Mouse (Mus musculus) WW6 (cell line): ENCODE measurements around the gene Adssl1.
A peak's percentile ranks its signal among the peaks of the same experiment; 100 is the strongest.

Experiments
- DNase-seq: peaks from one replicate; pipeline ENCODE4 v3.0.0-alpha.2; 2013; ENCODE audit warnings: low read depth, low spot score

Adssl1 gene

DNA sequence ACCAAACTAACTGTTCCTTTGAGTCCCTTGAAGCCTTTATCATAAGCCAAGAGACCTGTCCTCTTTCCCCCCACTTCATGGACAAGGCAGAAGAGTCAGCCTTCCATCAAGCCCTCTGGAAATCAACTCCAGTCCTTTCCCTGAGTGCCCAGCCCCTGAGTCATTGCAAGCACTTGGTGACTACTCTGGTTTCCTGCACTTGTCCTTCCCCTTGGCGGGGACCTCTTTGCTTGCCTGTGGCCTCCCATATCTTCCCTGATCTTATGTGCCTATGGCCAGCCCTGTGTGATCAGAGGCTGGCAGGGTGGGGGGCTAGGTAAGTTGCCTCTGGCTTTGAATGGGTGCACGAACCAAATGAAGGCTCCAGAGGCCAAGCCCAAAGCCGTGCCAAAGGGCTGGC, 2.1 kb downstream of the Adssl1 start:
- DNase-seq = no peak

DNA sequence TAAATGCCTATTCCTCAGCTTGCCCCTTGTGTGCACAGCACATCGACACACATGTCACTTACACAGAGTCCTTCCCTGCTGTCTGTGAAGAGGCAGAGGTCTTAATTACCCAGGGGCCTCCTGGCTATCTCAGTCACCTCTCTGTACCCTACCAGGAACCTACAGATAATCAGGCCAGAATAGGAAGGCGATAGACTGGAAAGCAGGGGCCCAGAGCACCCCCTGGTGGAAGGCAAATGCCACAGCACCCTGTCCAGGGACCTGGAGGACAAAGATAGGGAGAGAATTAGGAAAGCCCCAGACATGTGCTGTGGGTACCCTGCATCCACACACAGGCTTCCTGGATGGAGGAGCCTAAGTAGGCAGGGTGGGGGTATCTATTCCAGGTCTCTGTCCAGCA, 3.9 kb downstream of the Adssl1 start:
- DNase-seq = no peak

DNA sequence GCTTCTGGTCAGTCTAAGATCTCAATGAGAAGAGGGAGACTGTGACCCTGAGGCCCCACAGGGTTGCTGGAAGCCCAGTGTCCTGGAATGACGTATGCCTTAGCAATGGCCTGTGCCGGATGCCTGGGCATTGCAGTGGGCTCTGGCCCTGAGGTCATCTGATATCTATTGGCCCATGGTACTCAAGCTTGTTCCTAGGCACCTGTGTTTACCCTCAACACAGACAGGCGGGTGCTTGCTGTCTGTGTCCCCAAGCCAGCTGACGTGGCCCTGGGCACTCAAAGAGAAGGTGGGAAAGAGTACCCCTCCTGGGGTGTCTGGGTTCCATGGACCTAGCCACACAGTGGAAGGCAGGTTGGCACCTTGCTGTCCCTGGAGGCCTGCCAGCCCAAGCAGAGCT, 5.9 kb downstream of the Adssl1 start:
- no peak for DNase-seq

- no peak for DNase-seq
Observed at GRCm38 (mm10) chr12:112626455-112626854, 6.6 kb downstream of the Adssl1 start.

- no peak for DNase-seq
Observed at GRCm38 (mm10) chr12:112627097-112627881, 7.4 kb downstream of the Adssl1 start.

- DNase-seq = no peak
Observed at GRCm38 (mm10) chr12:112628197-112628596, 8.4 kb downstream of the Adssl1 start.

GRCm38 (mm10) chr12:112628928-112629721, 9.3 kb downstream of the Adssl1 start:
- peak; percentile 54 for DNase-seq

- DNase-seq = no peak
Observed at GRCm38 (mm10) chr12:112630029-112630428, 10.2 kb downstream of the Adssl1 start.

- no peak for DNase-seq
Observed at GRCm38 (mm10) chr12:112630796-112631195, 11.0 kb downstream of the Adssl1 start.

DNA sequence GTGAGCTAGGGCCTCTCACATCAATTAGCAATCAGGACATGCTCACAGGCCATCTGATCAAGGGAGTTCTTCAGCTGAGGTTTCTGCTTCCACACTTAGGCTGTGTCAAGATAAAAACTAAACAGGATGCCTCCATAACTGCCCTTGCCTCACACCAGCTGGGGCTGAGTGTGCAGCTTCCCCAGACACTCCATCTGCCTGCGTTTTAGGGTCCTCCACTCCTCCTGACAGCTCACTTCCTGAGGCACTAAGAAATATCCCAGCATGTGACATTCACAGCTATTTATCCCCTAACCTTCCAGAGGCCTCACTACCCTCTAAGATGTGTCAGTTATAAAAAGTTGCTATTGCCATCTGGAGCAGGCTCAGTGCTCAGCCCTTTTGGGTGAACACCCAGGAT, 11.6 kb downstream of the Adssl1 start:
- no peak for DNase-seq

DNA sequence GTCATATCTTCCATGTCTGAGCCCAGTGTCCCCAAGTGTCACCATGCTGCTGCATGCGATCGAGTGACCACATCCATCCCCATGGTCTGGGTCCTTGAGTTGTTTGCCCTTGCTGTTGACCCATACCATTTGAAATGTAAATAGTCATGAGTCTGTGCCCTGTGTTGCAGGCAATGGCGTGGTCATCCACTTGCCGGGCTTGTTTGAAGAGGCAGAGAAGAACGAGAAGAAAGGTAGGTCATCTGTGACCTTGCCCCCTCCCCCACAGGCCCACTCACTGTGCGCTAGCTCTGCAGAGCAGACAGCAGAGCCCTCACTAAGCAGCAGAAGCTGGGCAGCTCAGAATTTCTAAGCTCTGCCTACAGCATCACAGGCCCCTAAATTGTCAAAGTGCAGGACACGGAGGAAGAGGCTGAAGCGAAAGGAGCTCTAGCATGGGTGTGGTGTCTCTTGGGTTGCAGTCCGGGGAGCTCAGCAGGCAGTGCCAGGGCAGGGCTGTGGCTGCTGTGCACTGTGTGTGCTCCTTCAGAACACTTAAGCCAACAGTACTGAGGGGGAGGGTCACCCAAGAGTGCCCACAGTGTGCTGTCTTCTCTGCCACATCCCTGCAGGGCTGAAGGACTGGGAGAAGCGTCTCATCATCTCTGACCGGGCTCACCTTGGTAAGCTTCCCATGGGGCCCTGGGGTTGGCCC, 12.4 kb downstream of the Adssl1 start:
- no peak for DNase-seq

- DNase-seq = no peak
Observed at GRCm38 (mm10) chr12:112632907-112633306, 13.1 kb downstream of the Adssl1 start.

GRCm38 (mm10) chr12:112633686-112634085, 13.8 kb downstream of the Adssl1 start:
- DNase-seq = no peak

DNA sequence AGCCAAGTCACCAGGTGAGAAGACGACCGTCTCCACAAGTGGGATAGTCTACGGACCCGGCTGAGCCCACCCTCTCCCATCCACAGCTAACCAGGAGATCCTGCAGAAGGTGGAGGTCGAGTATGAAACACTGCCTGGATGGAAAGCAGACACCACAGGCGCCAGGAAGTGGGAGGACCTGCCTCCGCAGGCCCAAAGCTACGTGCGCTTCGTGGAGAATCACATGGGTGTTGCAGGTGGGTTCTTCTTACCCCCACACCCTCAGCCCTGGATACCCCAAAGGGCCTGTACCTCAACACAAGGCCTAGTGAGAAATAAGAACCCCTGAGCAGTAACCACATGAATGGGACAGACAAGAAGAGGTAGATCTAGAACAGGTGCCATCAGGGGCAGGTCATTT, 19.7 kb downstream of the Adssl1 start:
- no peak for DNase-seq

DNA sequence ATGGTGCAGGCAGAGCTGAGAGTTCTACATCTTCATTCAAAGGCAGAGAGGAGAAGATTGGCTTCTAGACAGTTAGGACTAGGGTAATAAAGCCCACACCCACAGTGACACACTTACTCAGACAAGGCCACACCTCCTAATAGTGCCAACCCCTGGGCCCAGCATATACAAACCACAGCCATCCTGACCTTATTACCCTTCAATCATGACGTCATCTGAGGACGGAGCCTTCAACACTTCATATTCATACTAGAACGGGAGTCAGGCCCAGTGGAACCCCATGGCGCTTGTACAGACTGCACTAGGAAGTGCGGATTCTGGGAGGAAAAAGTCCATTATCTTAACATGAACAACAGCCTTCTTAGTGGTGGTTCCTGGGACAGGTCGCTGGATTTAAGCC, 23.3 kb downstream of the Adssl1 start:
- DNase-seq = no peak

DNA sequence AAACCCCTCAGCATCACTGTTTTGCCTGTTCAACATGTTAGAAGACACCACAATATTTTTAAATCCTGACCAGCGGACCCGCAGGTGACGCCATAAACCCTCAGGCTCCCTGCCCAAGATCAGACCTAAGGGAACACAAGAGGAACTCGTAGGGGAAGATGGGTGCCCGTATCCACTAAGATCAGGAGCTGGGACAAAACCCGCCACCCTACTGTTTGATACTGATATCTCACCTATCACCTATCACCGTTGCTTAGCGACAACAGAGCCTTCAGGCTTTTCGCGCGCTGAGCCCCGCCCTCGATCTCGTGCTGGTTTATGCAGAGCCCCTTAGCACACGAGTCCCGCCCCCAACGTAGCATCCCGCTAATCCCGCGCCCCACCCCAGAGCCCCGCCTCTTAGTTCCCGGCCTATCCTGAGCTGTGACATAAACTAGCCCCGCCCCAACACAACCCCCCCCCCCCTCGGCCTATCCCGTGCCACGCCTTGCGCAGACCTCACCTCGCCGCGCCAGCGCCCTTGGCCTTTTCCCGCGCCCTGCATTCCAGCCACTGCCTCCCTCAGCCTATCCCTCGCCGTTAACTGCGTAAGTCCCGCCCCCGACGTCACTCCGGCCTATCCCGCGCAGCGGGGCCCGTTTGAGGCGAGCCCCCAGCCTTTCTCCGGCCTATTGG, 24.5 kb downstream of the Adssl1 start, which contains the start of gene Siva1:
Gene Siva1 (plus strand): TSS at position 500 of the 675 bp plus-strand sequence.
- peak; percentile 93 for DNase-seq

- DNase-seq = no peak
Observed at GRCm38 (mm10) chr12:112644855-112645506, 25.1 kb downstream of the Adssl1 start.

GRCm38 (mm10) chr12:112646139-112646538, 26.3 kb downstream of the Adssl1 start:
- DNase-seq = no peak

DNA sequence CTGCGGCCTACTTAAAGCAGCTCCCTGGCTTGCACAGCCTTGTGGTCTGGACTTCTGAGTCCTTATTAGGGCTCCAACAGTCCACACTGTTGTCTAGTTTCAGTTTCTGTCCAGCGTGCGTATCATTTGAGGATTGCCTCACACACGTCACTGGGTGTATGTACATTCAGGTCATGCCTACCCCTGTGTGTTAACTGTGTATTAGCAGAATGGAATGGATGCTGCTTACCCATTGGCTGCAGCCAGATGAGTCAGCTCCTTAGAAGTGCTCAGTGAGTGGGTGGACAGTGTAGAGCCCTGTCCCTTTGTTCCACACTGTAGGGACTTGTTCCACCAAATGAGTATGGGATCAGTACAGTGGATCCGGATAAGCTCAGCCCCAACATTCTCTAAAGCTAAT, 28.2 kb downstream of the Adssl1 start:
- DNase-seq = no peak

GRCm38 (mm10) chr12:112651778-112652439, 32.1 kb downstream of the Adssl1 start:
- no peak for DNase-seq
